Mouse (Mus musculus) thymus, adult 2 months (tissue): ENCODE measurements at regions not wholly inside any gene's neighbourhood (a gene's known extent, or its start where the extent isn't known, plus 50 kb on each side); places are given as distances from the start of the nearest gene placed in this dataset.

Experiments used
- DNase-seq: peaks from one replicate; pipeline ENCODE4 v3.0.0; 2021
- H3K27ac ChIP-seq: fragments of 200-500 bp; 2 replicates; pipeline ENCODE4 v1.5.1; 2012; ENCODE audit warnings: low read length, control low read depth; ENCODE audit not compliant: control insufficient read depth, insufficient read depth
- H3K27me3 ChIP-seq: fragments of 200-500 bp; 2 replicates; pipeline ENCODE4 v1.6.1; 2012; ENCODE audit warnings: mild to moderate bottlenecking, low read length, moderate library complexity, mixed read lengths; ENCODE audit not compliant: control insufficient read depth, insufficient read depth
- H3K36me3 ChIP-seq: fragments of 200-500 bp; 2 replicates; pipeline ENCODE4 v1.6.1; 2012; ENCODE audit warnings: mild to moderate bottlenecking, low read length, moderate library complexity; ENCODE audit not compliant: control insufficient read depth, insufficient read depth
- H3K4me1 ChIP-seq: fragments of 200-500 bp; replicated peaks from 2 replicates; pipeline ENCODE4 v1.6.1; 2012; ENCODE audit warnings: low read length; ENCODE audit not compliant: control insufficient read depth, insufficient read depth
- H3K4me3 ChIP-seq: fragments of 200-500 bp; 2 replicates; pipeline ENCODE4 v1.5.1; 2012; ENCODE audit warnings: mild to moderate bottlenecking, low read length, control low read depth, moderate library complexity; ENCODE audit not compliant: control insufficient read depth, insufficient read depth
- CTCF ChIP-seq: fragments of 200-500 bp; IDR thresholded peaks from 2 replicates; pipeline ENCODE4 v1.5.1; 2012; ENCODE audit warnings: mild to moderate bottlenecking, control low read depth, low read length, moderate library complexity, borderline replicate concordance; ENCODE audit not compliant: control insufficient read depth, poor library complexity, insufficient read depth; ENCODE audit errors: extremely low read depth
- POLR2A ChIP-seq: fragments of 200-500 bp; IDR thresholded peaks from 2 replicates; pipeline ENCODE4 v1.6.1; 2012; ENCODE audit warnings: mild to moderate bottlenecking, low read length, control low read depth, moderate library complexity; ENCODE audit not compliant: control insufficient read depth, poor library complexity, insufficient read depth; ENCODE audit errors: extremely low read depth
- WGBS: fragments of 180-500 bp; shearing (Covaris S2); methylation state at CpG from one replicate; pipeline ENCODE4 v1.1.7; 2018; 5-methylcytosine and 5-hydroxymethylcytosine counted together

DNA sequence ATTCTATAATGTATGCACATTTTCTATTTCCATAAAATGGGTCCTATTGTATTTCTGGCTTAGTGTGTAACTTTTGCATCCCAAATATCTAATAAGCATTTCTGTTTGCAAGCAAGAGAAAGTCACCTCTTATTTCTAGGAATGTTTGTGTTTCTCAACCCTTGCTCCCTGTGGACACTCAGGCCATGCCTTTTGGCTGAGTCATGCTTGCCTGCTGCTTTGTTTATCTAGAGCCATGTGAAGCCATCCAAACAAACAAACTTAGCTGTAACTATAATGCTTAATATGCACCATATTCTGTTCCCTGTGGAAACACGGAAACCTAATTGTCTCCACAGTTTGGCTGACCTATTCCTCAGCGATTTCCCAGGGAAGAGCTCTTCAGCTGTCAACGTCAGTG is 139.6 kb upstream of the Avpr1a start:
- DNase-seq = no peak
- 92% methylated on average over 3 of the region's 3 CpGs for WGBS
- Histone ChIP-seq H3K27ac (no peak overlapping the region), H3K4me1 (no peaks in the 10 kb centered on the region), H3K4me3 (no peak overlapping the region), H3K27me3 (no peaks in the 10 kb centered on the region), H3K36me3 (no peaks in the 10 kb centered on the region)
- TF ChIP-seq CTCF (no peak), POLR2A (no peak)

DNA sequence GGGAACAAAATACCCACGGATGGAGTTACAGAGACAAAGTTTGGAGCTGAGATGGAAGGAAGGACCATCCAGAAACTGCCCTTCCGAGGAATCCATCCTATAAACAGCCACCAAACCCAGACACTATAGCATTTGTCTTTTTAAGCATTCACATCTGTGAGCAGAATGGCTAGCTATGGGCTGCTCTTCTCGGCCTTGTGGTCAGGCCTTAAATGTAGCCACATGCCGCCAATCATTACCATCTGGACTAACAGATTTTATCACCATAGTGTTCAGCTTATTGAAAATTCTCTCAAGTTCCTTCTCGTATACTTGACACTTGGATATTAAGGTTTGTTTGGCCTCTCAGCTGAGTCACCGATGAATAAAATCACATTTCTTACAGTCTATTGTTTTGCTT is 146.0 kb upstream of the Avpr1a start:
- H3K4me1 ChIP-seq = no peaks in the 10 kb centered on the region
- no peaks in the 10 kb centered on the region for H3K36me3 ChIP-seq
- TF ChIP-seq CTCF = no peak
- TF ChIP-seq POLR2A = no peak
- no peaks in the 10 kb centered on the region for H3K27me3 ChIP-seq
- no peak overlapping the region for H3K27ac ChIP-seq
- H3K4me3 ChIP-seq = no peak overlapping the region
- 68% methylated on average over 6 of the region's 6 CpGs for WGBS
- no peak for DNase-seq

DNA sequence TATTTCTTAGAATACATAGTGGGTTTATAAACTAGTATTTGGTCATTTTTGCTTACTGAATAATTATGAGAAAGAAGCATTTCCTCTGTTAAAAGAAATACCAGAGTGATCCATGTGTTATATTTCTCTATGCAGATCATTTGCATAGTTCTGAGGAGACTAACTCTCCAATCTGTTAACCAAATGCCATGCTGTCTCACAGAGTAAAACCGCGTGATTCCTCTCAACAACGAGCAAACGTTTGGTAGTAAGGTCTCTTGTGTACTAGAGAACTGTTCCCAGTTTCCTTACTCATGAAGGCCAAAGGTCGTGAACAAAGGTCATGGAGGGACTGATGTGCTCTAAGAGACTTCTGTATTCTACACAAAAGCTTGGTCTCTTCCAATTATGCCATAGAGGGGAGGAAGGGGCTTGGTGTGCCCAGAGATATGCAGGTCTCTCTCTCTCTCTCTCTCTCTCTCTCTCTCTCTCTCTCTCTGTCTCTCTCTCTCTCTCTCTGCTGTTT is 152.3 kb upstream of the Avpr1a start:
- Histone ChIP-seq H3K27me3 (no peaks in the 10 kb centered on the region; the same call in 1 of the 2 replicates), H3K4me1 (no peaks in the 10 kb centered on the region), H3K27ac (no peak overlapping the region), H3K4me3 (no peak overlapping the region), H3K36me3 (no peaks in the 10 kb centered on the region)
- TF ChIP-seq CTCF (no peak), POLR2A (no peak)
- no peak for DNase-seq
- 91% methylated on average over 5 of the region's 5 CpGs for WGBS

DNA sequence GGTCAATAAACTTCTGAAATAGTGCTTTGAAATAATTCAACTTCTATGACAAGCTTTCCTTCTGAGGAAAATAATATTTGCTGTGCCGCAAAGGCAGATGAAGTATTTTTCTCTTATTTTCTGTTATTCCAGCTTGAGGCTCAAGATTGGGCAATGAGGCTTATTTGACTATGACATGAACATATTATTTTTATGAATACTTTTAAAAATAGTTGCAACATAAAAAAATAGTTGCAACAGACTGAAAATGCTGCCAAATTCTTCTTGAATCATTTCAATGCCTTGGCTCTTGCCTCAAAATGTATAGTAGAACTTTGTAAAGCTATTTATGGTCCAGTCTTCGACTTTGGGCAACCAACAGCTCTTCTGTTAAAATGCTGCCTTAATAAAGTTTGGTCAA is 156.7 kb upstream of the Avpr1a start:
- no peak overlapping the region for H3K4me3 ChIP-seq
- no peaks in the 10 kb centered on the region for H3K36me3 ChIP-seq
- no peak for TF ChIP-seq CTCF
- no peak for TF ChIP-seq POLR2A
- H3K27ac ChIP-seq = no peak overlapping the region
- no peaks in the 10 kb centered on the region for H3K4me1 ChIP-seq
- H3K27me3 ChIP-seq = no peaks in the 10 kb centered on the region; the same call in 1 of the 2 replicates
- no peak for DNase-seq
- WGBS = 85% methylated on average over 2 of the region's 2 CpGs

DNA sequence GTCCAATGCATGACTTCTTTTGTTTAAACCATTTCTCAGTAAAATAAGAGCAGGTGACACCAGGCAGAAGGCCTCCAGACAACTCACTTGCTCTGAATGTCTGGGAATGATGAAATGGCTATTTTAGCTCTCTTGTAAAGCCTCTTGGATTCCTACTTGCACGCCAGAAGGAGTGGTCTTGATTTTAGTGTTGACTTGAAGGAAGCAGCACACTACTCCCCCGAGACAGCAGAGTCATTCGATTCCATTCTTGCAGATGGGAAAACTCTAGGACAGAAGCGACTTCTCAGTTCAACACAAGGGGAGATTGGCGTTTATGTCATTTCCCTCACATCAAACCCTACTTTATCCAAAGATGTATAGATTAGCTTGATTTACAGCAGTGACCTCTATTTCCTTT is 157.2 kb upstream of the Avpr1a start:
- Histone ChIP-seq H3K27ac (no peak overlapping the region), H3K4me1 (no peaks in the 10 kb centered on the region), H3K4me3 (no peak overlapping the region), H3K27me3 (no peaks in the 10 kb centered on the region; the same call in 1 of the 2 replicates), H3K36me3 (no peaks in the 10 kb centered on the region)
- DNase-seq = no peak
- 91% methylated on average over 5 of the region's 5 CpGs for WGBS
- TF ChIP-seq CTCF (no peak), POLR2A (no peak)

DNA sequence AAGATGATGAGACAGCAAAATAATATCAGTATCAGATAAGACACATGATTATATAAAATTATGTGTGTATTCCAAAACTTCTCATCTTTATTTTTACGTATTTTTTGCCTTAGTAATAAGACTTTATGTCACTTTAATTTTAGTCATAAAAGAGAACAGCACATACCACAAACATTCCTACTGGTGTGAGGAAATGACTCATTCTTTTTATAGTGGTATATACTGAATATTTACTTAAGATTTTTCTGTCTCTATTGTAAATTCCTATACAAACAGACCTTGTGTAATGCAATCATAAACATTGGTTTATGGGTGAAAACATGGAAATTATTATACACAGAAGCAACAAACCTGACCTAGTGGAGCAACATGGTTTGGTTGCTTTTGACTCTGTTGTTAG is 173.4 kb upstream of the Avpr1a start:
- H3K27ac ChIP-seq = no peak overlapping the region
- WGBS = 32% methylated on average over 1 of the region's 1 CpGs
- H3K4me1 ChIP-seq = no peaks in the 10 kb centered on the region
- TF ChIP-seq CTCF = no peak
- no peak for TF ChIP-seq POLR2A
- H3K27me3 ChIP-seq = no peaks in the 10 kb centered on the region
- DNase-seq = no peak
- no peaks in the 10 kb centered on the region for H3K36me3 ChIP-seq
- no peak overlapping the region for H3K4me3 ChIP-seq

DNA sequence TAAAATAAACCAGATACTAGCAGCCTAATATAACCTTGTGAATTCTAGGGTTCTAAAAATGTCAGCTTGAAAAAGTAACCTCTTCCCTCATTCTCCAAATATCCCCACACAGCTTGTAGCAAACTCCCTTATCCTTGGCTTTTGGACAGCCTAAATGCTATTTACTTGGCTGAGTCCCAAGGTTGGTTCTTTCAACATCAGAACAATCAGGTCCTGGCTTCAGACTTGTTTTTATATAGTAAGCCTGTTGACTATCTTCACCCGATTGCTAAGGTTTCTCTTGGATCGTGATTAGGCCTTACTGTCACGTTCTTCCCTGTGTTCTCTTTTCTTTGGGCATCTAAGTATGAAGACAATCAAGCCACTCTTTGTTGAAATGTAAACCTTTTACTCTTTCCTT is 174.1 kb upstream of the Avpr1a start:
- Histone ChIP-seq H3K27me3 (no peaks in the 10 kb centered on the region), H3K4me1 (no peaks in the 10 kb centered on the region), H3K36me3 (no peaks in the 10 kb centered on the region), H3K4me3 (no peak overlapping the region), H3K27ac (no peak overlapping the region)
- no peak for DNase-seq
- TF ChIP-seq CTCF (no peak), POLR2A (no peak)
- 92% methylated on average over 3 of the region's 3 CpGs for WGBS
